Mouse (Mus musculus) lung, adult 18-20 months (tissue): ENCODE results near the gene Scnn1a.
"Not testable (repeated sequence)": the region's sequence is repeated elsewhere in the genome, so short reads cannot be mapped to it uniquely, and the experiment has no call there.

ENCODE experiments used
- DNase-seq, 2 experiments: peaks; one replicate each; pipeline ENCODE4 v3.0.0; 2022; ENCODE audit warnings: mixed read lengths in 2 of 2

The Scnn1a gene

DNA sequence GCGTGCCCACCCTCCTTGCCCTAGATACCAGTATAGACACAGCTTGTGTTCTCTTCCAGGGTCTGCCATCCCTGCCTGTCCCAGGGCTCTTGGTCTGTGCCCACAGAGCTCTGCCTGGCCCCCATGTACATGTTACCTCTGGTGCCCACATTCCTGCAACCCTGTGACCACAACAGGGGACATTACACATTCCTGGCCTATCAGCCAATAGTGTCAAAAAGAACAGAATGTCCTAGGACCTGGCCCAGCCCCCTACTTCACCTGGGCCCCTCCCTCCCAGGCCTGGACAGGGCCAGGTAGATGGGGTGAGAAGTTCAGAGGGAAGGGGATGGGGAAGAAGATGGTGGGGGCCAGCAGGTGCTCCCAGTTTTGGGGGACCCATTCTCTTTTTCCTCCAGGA is at the start of gene Scnn1a:
Scnn1a (plus strand) TSS at position 337 of the 400 bp plus-strand sequence.
- peak; percentile 86 to 90 for DNase-seq

DNA sequence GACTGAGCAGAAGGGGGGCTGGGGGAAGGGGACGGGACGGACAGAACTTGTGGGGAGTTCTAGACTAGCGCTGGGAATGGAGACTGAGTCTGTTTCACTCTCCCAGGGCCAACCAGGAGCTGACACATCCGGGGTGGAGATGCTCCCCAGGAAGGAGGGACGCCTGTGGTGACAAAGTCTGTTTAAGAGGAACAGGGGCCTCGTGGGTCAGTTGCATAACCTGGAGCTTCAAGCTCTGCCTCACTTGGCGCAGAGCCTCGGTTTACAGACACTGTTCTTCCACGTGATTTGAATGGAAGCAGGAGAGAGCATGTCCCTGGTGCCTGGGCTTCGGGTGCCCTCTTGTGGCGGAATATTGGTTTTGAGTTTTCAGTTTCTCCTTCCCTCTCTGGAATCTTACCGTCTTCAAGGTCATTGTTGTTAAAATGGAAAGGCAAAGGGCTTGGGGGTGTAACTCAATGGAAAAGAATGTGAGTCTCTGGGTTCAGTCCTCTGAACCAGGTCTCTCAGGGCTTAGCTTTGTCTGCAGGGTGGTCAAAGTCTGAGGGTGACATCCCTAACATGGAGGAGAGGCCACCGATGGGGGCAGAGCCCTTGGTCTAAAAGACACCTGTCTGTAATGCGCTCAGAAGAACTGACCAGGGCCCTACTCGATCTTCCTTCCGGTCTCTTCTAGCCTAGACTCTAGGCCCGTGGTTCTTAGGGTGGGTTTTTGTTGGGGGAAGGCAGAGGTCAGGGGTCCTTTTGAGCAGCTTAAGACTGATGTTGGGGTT is 48.8 kb upstream of the Scnn1a start:
- DNase-seq: peak; percentile 94 to 96

DNA sequence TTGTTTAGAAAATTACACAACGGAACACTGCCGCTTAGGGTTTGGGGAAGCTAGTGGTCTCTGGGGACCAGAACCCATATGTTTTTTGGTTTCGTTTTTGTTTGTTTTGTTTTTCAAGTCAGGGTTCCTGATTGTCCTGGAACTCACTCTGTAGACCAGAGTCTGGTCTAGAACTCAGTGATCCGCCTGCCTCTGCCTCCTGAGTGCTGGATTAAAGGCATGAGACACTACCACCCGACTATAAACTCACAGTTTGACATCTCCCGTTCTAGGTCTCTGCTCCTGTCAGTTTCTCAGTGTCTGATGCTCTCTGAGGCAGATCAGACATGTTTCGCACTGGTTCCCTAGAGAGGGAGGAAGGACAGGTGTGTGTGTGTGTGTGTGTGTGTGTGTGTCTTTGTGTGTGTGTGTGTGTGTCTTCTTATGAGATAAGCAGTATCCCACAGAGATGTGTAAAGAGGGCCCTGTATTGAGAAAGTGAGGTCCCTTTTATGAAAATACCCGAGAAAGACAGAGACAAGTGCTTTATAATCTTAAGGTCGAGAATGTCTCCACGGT is 48.2 kb upstream of the Scnn1a start:
- DNase-seq: no peak

DNA sequence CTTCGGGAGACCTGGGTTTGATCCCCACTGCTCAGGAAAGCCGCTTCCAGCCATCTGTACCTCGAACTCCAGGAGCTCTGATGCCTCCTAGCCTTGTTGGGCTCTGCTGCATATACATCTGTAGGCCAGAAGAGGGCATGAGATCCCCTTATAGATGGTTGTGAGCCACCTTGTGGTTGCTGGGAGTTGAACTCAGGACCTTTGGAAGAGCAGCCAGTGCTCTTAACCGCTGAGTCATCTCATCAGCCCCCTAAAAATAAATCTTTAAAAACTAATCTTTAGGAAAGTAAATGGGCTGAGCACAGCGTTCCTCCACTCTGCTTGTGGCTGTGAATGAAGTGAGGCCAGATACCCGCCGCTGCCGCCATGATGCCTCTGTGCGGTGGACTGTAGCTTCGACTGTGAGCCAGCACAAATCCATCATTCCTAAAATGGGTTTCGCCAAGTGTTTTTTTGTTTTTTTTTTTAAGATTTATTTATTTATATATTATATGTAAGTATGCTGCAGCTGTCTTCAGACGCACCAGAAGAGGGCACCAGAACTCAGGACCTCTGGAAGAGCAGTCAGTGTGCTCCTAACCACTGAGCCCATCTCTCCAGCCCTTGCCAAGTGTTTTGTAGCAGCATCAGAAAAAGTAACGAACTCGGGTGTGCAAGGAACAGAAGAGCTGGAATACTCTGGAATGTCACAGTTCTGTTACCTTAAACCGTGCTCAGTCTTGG is 45.5 kb upstream of the Scnn1a start:
- peak; percentile 48 to 61 for DNase-seq

DNA sequence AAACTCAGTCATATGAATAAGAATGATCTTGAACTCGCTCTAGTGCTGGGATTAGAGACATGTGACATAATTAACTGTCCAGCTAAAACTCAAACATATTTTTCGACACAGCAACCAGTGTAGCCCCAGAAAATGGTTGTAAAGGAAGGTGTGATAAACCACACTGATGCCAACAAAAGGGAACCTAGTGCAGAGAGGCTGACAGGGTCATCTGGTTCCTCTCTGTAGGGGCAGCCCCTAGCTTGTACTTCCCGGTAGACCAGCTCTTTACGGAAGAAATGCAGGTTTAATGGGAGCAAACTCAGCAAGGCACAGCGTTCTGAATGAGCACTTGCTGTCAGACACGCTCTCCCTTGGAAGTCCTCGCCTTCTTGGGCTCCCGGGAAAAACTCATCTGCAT is 40.7 kb upstream of the Scnn1a start:
- DNase-seq: no peak

DNA sequence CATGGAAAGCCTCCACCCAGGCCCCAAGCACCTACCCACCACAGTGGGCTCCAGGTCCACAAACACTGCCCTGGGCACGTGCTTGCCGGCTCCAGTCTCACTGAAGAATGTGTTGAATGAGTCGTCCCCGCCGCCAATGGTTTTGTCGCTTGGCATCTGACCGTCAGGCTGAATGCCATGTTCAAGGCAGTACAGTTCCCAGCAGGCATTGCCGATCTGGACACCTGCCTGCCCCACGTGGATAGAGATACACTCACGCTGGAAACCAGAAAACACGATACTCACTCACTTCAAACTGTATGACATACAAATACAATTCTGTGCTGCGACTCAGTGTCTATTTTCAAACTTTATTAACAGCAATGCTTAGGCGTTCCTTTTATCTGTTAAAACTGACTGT is 37.7 kb upstream of the Scnn1a start:
- DNase-seq: not testable (repeated sequence)

DNA sequence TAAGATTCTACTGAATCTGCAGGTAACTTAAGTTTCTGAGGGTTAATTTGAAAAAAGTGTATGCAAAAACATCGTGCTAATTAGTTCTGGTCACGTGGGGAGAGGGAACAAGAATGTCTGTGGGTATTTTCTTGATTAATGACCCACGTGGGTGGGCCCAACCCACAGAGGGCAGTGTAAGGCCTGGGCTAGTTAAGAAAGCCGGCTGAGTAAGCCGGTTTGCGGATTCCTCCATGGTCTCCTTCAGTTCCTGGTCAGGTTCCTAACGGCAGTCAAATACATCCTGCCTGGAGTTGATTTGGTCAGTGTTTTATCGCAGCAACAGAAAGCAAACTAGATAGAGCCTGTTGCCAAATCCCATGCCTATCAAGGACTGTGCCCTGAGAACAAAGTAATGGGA is 36.2 kb upstream of the Scnn1a start:
- DNase-seq: no peak

DNA sequence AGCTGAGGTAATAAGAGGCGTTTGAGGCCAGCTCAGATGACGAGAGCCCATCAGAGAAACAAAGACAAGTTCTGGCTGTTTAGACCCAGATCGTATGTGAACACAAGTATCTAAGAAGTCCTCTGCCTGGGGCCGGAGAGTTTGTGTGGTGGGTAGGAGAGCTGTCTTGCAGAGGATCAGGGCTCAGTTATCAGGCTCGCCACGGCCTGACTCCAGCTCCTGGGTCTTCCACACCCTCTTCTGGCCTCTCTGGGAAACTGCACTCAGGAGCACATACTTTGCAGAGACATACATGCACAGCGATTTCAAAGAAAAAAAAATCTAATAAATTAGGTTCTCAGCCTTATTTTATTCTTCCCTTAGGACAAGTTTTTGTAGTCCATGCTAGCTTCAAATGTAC is 35.7 kb upstream of the Scnn1a start:
- DNase-seq: no peak

DNA sequence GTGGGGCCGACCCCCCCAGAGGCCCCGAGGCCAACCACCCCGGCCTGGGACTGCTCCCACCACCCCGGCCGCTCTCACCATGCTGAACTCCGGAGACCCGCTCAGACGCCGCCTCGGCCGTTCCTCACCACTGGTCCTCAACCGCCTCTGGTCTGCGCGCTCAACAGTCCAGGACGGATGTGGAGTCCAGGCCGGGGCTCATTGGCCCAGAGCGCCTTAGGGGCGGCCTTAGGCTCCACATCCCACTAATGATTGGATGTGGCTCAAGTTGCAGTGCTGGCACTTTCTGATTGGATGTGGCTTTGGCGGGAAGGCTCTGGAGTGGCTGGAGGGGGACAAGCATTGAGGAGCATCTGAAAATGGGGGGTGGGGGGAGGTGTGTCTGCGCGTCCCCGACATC is 34.6 kb upstream of the Scnn1a start, which contains the start of gene Tuba3a:
Tuba3a (minus strand) TSS at position 153 of the 400 bp plus-strand sequence.
- DNase-seq: no peak

DNA sequence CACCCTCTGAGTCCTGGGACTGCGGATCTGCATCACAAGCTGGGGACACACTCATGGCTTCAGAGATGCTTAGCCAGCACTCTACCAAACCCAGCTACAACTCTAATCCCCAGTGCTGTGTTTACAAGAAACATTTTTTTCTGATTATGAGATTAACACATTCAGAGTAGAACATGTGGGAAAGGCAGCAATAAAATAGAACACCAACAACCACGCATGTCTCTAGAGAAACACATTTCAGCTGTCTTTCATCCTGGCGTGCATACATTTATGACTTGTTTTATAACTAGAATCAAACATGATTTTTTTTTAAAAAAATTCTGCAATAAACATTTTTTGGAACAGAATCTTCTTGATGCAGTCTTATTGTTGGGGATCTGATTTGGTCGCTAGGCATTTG is 33.5 kb upstream of the Scnn1a start:
- no peak for DNase-seq

DNA sequence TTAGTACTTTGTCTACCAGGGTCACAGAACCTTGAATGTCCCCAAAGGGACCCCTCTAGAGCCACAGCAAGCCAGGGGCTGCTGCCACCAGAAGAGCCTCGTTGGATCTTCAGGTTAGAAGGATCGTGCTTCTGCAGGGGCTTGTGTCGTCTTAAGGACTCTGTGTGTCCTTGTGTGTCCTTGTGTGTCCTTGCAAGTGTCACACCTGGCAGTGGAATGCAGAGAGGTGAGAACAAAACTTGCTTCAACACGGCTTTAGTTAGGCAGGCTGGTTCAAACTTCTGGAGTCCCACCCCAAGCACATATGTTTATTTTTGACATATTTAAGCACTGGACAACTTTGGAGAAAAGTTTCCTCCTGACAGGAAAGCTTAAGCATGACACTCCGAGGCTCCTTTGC is 31.7 kb upstream of the Scnn1a start:
- no peak for DNase-seq

DNA sequence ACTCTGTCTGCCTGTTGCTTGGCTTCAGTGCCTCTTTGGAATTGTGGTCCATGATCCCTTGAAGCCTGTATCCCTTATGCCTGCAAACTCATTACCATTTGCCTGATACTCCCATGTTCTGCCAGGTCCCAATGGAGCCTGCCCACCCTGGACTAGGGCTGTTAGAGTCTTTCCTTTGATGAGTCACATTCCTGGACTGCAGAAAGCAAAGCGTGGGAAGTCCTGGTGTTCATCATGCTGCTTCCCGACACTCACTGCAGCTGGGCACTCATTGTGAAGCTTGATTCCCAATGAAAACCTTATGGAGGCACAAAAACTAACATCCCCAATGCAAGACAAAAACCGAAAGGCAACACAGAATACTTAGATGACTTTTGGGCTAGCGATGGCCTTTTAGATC is 29.1 kb upstream of the Scnn1a start:
- DNase-seq: no peak

DNA sequence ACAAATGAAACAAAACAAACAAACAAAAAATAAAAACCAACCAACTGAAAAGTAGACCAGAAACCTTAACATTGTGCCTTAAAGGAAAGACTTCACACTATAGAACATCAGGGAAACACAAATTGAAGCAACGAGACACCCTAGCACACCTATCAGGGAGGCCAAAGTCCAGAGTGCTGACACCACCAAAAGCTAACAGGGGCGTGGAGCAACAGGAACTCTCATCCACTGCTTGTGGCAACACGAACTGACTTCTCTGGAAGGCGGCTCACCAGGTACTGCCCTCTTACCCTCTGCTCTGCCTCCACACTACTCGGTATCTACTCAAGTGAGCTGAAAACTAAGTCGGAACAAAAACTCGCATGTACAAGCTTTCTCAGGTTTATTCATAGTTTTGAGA is 28.2 kb upstream of the Scnn1a start:
- DNase-seq: no peak

DNA sequence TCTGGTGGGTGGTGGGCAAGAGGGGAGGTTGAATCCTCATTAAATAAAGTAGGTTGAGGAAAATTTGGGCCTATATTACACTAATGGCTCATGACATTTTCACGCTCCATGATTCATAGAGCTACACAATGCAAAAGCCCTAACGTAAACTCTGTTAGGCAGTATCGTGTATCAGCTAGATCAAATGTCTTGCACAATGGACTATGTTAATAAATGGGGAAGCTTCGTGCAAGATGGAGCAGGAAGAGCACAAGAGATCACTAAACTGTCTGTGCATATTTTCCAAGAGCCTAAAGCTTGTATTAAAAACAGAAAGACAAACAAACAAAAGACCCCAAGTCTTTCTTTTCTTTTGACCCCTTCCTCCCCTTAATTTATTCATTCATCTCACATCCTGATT is 26.4 kb upstream of the Scnn1a start:
- no peak for DNase-seq

DNA sequence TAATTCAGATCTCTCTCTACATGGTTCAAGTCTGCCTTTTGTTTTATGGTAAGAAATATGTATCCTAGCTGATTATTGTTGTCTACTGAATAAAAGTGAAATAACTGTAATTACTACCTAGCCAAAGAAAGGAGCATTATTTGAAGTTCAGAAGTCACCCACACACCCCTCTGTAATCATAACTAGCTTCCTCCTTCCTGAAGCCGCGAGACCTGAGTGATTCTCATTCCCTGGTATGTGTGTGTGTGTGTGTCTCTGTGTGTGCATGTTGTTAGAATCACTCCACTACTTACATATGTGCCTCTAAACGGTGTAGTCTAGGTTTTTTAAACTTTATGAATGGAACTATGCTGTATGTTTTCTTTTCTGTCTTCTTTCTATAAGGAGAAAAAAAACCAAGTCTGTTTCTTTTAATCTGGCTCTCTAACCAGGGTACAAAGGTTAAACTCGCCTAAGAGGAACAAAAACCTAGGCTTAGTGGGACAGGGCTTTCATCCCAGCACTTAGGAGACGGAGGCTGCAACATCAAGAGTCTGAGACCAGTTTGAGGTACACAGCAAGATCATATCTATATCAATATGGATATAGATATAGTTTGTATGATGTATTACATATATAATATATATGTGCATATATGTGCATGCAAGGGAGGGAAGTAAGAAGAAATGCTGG is 23.2 kb upstream of the Scnn1a start:
- DNase-seq: no peak

DNA sequence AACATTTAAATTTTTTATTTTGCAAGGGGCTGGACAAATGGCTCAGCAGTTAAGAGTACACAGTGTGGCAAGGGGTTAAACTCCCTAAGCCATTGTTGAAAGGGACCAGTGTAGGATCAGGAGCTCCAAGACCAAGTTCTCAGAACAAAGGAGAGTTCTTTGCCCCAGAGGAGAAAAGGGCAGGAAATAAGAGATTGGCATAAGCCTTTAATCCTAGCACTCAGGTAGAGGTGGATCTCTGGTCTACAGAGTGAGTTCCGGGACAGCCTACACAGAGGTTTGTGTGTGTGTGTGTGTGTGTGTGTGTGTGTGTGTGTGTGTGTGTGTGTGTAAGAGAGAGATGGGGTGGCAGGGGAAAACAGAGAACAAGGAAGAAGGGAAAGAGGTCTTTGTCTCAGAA is 19.5 kb upstream of the Scnn1a start:
- no peak for DNase-seq

DNA sequence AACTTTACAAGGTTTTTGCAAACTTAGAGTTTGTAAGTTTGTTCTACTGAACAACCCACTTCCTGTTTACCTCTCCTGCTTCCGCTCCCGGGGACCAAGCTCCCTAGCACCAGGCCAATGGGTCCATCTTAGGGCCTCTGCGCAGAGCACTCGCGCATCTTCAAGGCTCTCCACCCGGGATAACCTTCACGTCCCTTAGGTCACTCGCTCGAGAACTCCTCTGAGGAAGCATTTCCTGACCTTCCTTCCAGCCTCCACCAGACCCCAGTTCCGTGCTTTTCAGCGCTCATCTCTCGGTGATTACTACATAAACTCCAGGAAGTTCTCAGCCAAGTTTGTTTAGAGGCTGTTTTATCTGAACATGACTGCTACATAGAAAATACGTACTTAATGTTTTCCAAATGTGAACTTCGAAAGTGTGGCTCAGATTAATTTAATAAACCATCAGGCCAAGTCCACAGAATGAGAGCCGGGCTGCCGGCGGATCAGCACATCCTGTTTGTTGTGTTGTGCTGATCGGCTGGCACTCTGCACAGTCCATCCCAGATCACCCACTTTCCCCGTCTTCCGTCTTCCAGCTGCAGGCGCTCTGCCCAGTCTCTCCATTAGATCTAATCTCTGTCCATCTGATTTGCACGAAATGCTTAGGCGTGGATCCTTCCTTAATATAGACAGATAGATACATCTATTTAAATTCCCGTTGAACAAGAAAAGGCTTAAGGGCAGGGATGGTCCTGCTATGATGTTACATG is 18.1 kb upstream of the Scnn1a start:
- peak in 1 of 2 experiments; percentile 38 for DNase-seq

DNA sequence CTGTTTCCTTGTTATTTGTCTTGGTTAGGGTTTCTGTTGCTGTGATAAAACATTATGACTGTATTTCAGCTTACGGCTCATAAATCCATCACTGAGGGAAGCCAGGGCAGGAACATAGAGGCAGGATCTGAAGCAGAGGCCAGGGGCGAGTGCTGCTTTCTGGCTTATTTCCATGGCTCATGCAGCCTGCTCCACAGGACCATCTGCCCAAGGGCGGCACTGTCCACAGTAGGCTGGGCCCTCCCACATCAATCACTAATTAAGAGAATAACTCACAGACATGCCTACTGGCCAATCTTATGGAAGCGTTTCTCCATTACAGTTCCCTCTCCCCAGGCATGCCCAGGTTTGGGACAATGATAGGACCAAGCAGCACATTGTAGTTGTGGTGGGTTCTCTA is 17.2 kb upstream of the Scnn1a start:
- no peak for DNase-seq

DNA sequence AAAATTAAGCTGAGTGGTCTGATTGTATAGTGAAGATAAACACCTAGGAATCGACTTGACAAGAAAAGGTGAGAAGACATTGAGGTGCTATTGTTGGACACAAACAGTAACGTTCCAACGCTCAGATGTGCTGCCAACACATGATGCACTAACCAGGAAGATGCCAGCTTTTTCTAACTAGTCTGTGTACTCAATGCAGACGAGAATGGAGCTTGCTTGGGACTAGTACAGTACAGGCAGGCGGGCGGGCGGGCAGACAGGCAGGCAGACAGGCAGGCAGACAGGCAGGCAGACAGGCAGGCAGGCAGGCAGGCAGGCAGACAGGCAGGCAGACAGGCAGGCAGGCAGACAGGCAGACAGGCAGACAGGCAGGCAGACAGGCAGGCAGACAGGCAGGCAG is 16.1 kb upstream of the Scnn1a start:
- not testable (repeated sequence) for DNase-seq

DNA sequence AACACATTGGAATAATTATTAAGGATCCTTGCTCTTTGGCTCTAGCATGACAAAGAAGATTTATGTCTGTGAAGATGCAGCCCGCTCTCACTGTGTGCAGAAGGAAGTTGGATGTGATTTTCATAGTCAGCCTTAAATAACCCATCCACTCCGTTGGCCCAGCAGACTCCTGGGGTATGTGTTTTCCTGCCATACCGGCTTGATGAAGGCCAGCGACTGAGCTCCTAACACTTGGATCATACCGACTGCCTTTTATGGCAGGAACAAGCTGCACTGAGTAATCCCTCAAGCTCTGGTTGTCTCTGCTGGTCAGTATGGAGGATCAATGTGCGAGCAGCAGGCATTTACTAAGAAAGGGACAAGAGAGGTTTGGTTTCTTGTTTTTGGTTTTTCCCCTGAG is 15.0 kb upstream of the Scnn1a start:
- DNase-seq: no peak

DNA sequence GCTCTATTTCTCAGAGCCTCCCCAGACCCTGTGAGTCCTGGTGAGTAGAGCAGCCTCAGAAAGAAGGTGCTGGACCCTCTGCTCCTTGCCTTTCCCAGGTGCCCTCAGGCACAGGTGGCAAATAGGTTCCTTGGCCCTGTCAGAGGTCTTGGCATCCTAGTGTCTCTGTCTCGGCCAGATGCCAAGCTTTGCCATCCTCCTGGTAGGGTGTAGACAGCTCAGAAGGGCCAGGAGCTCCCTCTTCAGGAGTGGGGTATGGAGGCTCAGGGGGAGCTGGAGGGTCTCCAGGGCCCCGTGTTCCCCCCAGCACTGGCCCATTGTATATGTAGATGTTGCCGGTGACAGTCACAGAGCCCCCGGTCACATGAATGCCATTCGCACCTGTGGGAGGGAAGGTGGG is 13.4 kb upstream of the Scnn1a start:
- no peak for DNase-seq

DNA sequence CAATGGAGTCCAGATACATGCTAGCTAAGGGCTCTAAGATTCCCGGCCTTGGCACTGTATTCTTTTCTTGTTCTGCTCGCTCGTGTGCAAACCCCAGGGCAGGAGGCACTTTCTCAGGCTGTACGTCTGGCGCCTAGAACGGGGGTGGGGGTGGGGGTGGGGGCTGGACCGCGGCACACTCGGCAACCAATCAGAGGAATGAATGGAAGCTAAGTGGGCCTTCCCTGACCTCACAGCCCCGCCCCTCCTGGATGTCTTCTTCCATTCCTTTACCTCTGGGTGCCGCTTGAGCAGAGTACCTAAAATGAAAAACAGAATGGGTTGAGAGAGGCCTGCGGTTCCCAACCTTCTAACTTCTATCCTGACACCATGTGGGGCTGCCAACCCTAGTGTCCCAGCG is 11.5 kb upstream of the Scnn1a start:
- no peak for DNase-seq

DNA sequence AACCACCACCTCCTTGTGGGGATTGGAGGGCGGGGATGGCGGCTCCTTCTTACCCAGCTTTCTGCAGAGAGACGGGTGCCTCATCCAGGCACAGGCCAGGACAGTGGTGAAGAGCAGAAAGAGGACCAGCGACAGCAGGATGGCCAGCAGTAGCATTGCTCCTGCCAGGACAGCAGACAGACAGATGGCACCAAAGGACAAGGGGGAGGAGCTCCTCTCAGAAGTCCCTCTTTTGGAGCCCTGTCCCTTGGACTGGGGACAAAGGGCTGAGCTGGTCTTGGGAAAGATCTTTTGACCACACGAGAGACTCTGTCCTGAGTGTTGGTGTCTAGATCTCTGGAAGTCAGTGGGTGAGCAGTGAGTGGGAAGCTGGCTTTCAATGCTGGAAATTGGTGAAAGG is 11.1 kb upstream of the Scnn1a start:
- no peak for DNase-seq
